ENCODE assay signal across 17 mouse cellular contexts in the genomic region with DNA sequence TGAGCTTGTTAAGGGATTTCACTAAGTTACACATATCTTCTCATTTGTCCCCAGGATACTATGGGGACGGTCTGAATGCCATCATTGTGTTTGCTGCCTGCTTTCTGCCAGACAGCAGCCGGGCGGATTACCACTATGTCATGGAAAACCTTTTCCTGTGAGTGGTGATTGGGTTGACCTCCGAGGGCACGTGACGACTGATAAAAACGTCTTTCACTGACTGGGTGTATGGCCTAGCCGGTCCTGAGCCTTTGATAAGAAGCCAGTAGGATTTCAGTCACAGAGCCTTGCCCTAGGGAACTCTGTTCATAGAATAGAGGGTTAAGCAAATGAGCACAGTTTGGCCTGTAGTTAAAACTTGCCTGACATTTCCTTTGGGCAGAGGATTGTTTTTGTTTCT.
A peak's percentile ranks its signal among the peaks of the same experiment; 100 is the strongest.
DNase-seq lines count a peak whose midpoint lies in the region; ATAC-seq and TF ChIP-seq lines count a peak whose summit lies in the region.
"Had no signal": no experiment of that assay in that cellular context is flagged by ENCODE, and none has a peak within 500 bp of the region (broad histone marks: within the 10 kb centered on the region; RNA-seq: fewer than 3 reads in every experiment).

No protein-coding gene starts in this region.

- peak; percentile 10 for DNase-seq in liver
- DNase-seq in liver, postnatal 0 days: no peak
- DNase-seq in embryo, embryonic 11 days: peak; percentile 13
- DNase-seq in heart, embryonic 10.5 days (ENCODE audit: low spot score): peak; percentile 87
- DNase-seq in heart, postnatal 4 days: peak; percentile 55
- no peak for DNase-seq in right cerebral cortex, postnatal 36 days (ENCODE audit: low spot score in 2 of 2)
- no peak for DNase-seq in lung, postnatal 14 days
- DNase-seq: cerebellum, postnatal 10 days; kidney, postnatal 10 days; left cerebral cortex, postnatal 4 days; lung, postnatal 4 days had no signal

- H3K27ac ChIP-seq in liver, postnatal 0 days (ENCODE audit: low read depth): no peak overlapping the region
- no peak overlapping the region for H3K27ac ChIP-seq in heart, embryonic 10.5 days
- H3K27ac ChIP-seq in kidney, embryonic 16.5 days (ENCODE audit: low read length): no peak overlapping the region
- H3K27ac ChIP-seq: embryonic facial prominence, embryonic 15.5 days; hindbrain, embryonic 12.5 days; intestine, embryonic 15.5 days; liver, embryonic 15.5 days had no signal

- no peaks in the 10 kb centered on the region for H3K36me3 ChIP-seq in liver, postnatal 0 days (replicated peaks; ENCODE audit: insufficient read depth, low read length)
- no peaks in the 10 kb centered on the region for H3K36me3 ChIP-seq in heart, embryonic 10.5 days
- H3K36me3 ChIP-seq in kidney, embryonic 16.5 days (ENCODE audit: insufficient read depth, low read length): no peaks in the 10 kb centered on the region
- H3K36me3 ChIP-seq: embryonic facial prominence, embryonic 15.5 days; hindbrain, embryonic 12.5 days; intestine, embryonic 15.5 days; liver, embryonic 15.5 days had no signal

- no peak overlapping the region for H3K4me3 ChIP-seq in liver, postnatal 0 days (ENCODE audit: low read depth, low read length)
- no peak overlapping the region for H3K4me3 ChIP-seq in heart, embryonic 10.5 days
- no peak overlapping the region for H3K4me3 ChIP-seq in kidney, embryonic 16.5 days (ENCODE audit: low read length)
- H3K4me3 ChIP-seq: embryonic facial prominence, embryonic 15.5 days; hindbrain, embryonic 12.5 days; intestine, embryonic 15.5 days; liver, embryonic 15.5 days had no signal

- no peaks in the 10 kb centered on the region for H3K4me1 ChIP-seq in liver, postnatal 0 days (ENCODE audit: insufficient read depth)
- H3K4me1 ChIP-seq in heart, embryonic 10.5 days: peaks cover 13% of the 10 kb centered on the region
- no peaks in the 10 kb centered on the region for H3K4me1 ChIP-seq in kidney, embryonic 16.5 days (ENCODE audit: insufficient read depth, low read length)
- H3K4me1 ChIP-seq: embryonic facial prominence, embryonic 15.5 days; hindbrain, embryonic 12.5 days; intestine, embryonic 15.5 days; liver, embryonic 15.5 days had no signal

- ATAC-seq in liver, postnatal 0 days: no peak
- ATAC-seq in kidney, embryonic 16.5 days (ENCODE audit: low FRiP score, low TSS enrichment): no peak
- ATAC-seq: forebrain, embryonic 14.5 days; intestine, embryonic 15.5 days had no signal

- no peak overlapping the region for H3K4me2 ChIP-seq in liver, postnatal 0 days (ENCODE audit: low read depth, low read length)
- no peak overlapping the region for H3K4me2 ChIP-seq in kidney, embryonic 16.5 days (replicated peaks; ENCODE audit: low read depth, low read length)
- H3K4me2 ChIP-seq: embryonic facial prominence, embryonic 15.5 days; hindbrain, embryonic 12.5 days; intestine, embryonic 15.5 days; liver, embryonic 15.5 days had no signal

- 41% methylated on average over 8 of the region's 8 CpGs for WGBS in liver, postnatal 0 days (ENCODE audit: insufficient replicate concordance)
- 4% methylated on average over 8 of the region's 8 CpGs for WGBS in heart, embryonic 10.5 days
- 63% methylated on average over 8 of the region's 8 CpGs for WGBS in kidney, embryonic 16.5 days

- no peak overlapping the region for H3K9ac ChIP-seq in liver, postnatal 0 days (replicated peaks)
- no peak overlapping the region for H3K9ac ChIP-seq in kidney, embryonic 16.5 days (replicated peaks; ENCODE audit: low read length)
- H3K9ac ChIP-seq: embryonic facial prominence, embryonic 15.5 days; hindbrain, embryonic 12.5 days; intestine, embryonic 15.5 days; liver, embryonic 15.5 days had no signal

- no peaks in the 10 kb centered on the region for H3K27me3 ChIP-seq in liver, postnatal 0 days (ENCODE audit: insufficient read depth, low read length)
- H3K27me3 ChIP-seq in heart, embryonic 10.5 days (ENCODE audit: insufficient read depth, poor library complexity, severe bottlenecking): peaks cover 3% of the 10 kb centered on the region; the same call in 1 of the 2 replicates
- H3K27me3 ChIP-seq in kidney, embryonic 16.5 days (ENCODE audit: insufficient read depth, low read length): no peaks in the 10 kb centered on the region
- H3K27me3 ChIP-seq: embryonic facial prominence, embryonic 15.5 days; hindbrain, embryonic 12.5 days; intestine, embryonic 15.5 days; liver, embryonic 15.5 days had no signal

- TF ChIP-seq CTCF in liver, postnatal 0 days (IDR thresholded peaks at IDR 0.05; ENCODE audit: low read depth): no peak

- no peak for TF ChIP-seq EP300 in liver, postnatal 0 days (IDR thresholded peaks at IDR 0.05; ENCODE audit: low read depth)

- no peaks in the 10 kb centered on the region for H3K9me3 ChIP-seq in liver, postnatal 0 days (ENCODE audit: low read length)
- H3K9me3 ChIP-seq in heart, embryonic 10.5 days: no peaks in the 10 kb centered on the region
- H3K9me3 ChIP-seq in kidney, embryonic 16.5 days (ENCODE audit: low read length): no peaks in the 10 kb centered on the region
- H3K9me3 ChIP-seq: embryonic facial prominence, embryonic 15.5 days; hindbrain, embryonic 12.5 days; intestine, embryonic 15.5 days; liver, embryonic 15.5 days had no signal

Comparison
In these comparisons a context has a peak if more than half of its experiments do, and no peak if none do; other contexts are left out.
1. DNase-seq: peak in liver (single experiment), embryo, embryonic 11 days (single experiment), heart, embryonic 10.5 days (single experiment) and heart, postnatal 4 days (single experiment); none in liver, postnatal 0 days (single experiment), right cerebral cortex, postnatal 36 days (0 of 2) and lung, postnatal 14 days (single experiment).